Mouse (Mus musculus): Measurements from ENCODE around the gene Kcnip1.

GRCm38 (mm10) chr11:33649358-33649757 is 343.6 kb downstream of the Kcnip1 start:
- TF ChIP-seq POLR2A (IDR thresholded peaks at IDR 0.05; ENCODE audit: extremely low read depth, insufficient read depth, low read length) (no peak), CTCF (IDR thresholded peaks at IDR 0.05; ENCODE audit: low read depth, low read length) (no peak)
